Mouse (Mus musculus) testis, adult 2 months (tissue): ENCODE measurements around the gene Stpg4. TPM values are rescaled to one million over a fixed set of nuclear protein-coding genes. Genes with fewer than 3 reads are reported as not detected.

Source experiments
- H3K27ac ChIP-seq: fragments of 200-500 bp; 2 replicates; pipeline ENCODE4 v1.5.1; 2012; ENCODE audit warnings: low read depth, low read length; ENCODE audit not compliant: control insufficient read depth, insufficient read depth
- H3K27me3 ChIP-seq: fragments of 200-500 bp; 2 replicates; pipeline ENCODE4 v1.6.1; 2012; ENCODE audit warnings: mild to moderate bottlenecking, low read length, moderate library complexity; ENCODE audit not compliant: control insufficient read depth, insufficient read depth
- H3K36me3 ChIP-seq: fragments of 200-500 bp; 2 replicates; pipeline ENCODE4 v1.6.1; 2012; ENCODE audit warnings: mild to moderate bottlenecking, low read length; ENCODE audit not compliant: control insufficient read depth, insufficient read depth
- H3K4me1 ChIP-seq: fragments of 200-500 bp; 2 replicates; pipeline ENCODE4 v1.6.1; 2012; ENCODE audit warnings: low read length; ENCODE audit not compliant: control insufficient read depth, insufficient read depth
- H3K4me3 ChIP-seq: fragments of 200-500 bp; 2 replicates; pipeline ENCODE4 v1.5.1; 2012; ENCODE audit warnings: low read depth, mild to moderate bottlenecking, low read length, moderate library complexity, mixed read lengths; ENCODE audit not compliant: control insufficient read depth
- CTCF ChIP-seq: fragments of 200-500 bp; IDR thresholded peaks from 2 replicates; pipeline ENCODE4 v1.5.1; 2012; ENCODE audit warnings: low read depth, mild to moderate bottlenecking, inconsistent platforms, low read length, moderate library complexity; ENCODE audit not compliant: control insufficient read depth, insufficient read depth, insufficient replicate concordance
- POLR2A ChIP-seq: fragments of 200-500 bp; IDR thresholded peaks from 2 replicates; pipeline ENCODE4 v1.6.1; 2012; ENCODE audit warnings: low read depth, mild to moderate bottlenecking, inconsistent platforms, low read length, moderate library complexity; ENCODE audit not compliant: control insufficient read depth
- polyA plus RNA-seq: library from polyadenylated mRNA; depleted of rRNA; stranded (reverse); fragments of >200 nt; gene quantifications from 2 replicates; pipeline ENCODE4 v1.2.3, GENCODE M21; 2012; rRNA removed

The Stpg4 gene
- polyA plus RNA-seq, 1 experiment = 382 TPM

- H3K4me3 ChIP-seq = no peak overlapping the region
- H3K4me1 ChIP-seq = no peaks in the 10 kb centered on the region
- no peak overlapping the region for H3K27ac ChIP-seq
- no peak for TF ChIP-seq CTCF
- TF ChIP-seq POLR2A = no peak
- no peaks in the 10 kb centered on the region for H3K36me3 ChIP-seq
- no peaks in the 10 kb centered on the region for H3K27me3 ChIP-seq
Measured at GRCm38 (mm10) chr17:87350471-87351240, 76.9 kb downstream of the Stpg4 start.

- TF ChIP-seq POLR2A (no peak), CTCF (no peak)
- Histone ChIP-seq H3K27ac (no peak overlapping the region), H3K36me3 (no peaks in the 10 kb centered on the region), H3K27me3 (no peaks in the 10 kb centered on the region), H3K4me3 (no peak overlapping the region), H3K4me1 (no peaks in the 10 kb centered on the region)
Measured at GRCm38 (mm10) chr17:87349575-87349974, 78.0 kb downstream of the Stpg4 start.

- H3K4me1 ChIP-seq = no peaks in the 10 kb centered on the region
- H3K36me3 ChIP-seq = no peaks in the 10 kb centered on the region
- H3K27ac ChIP-seq = no peak overlapping the region
- no peak overlapping the region for H3K4me3 ChIP-seq
- TF ChIP-seq CTCF = no peak
- no peak for TF ChIP-seq POLR2A
- H3K27me3 ChIP-seq = no peaks in the 10 kb centered on the region
Measured at GRCm38 (mm10) chr17:87349069-87349468, 78.5 kb downstream of the Stpg4 start.

GRCm38 (mm10) chr17:87348353-87348752, 79.2 kb downstream of the Stpg4 start:
- no peak overlapping the region for H3K27ac ChIP-seq
- H3K4me1 ChIP-seq = no peaks in the 10 kb centered on the region
- no peak overlapping the region for H3K4me3 ChIP-seq

GRCm38 (mm10) chr17:87345252-87345593, 82.3 kb downstream of the Stpg4 start:
- TF ChIP-seq CTCF (no peak), POLR2A (no peak)
- Histone ChIP-seq H3K36me3 (no peaks in the 10 kb centered on the region), H3K27me3 (no peaks in the 10 kb centered on the region), H3K4me1 (no peaks in the 10 kb centered on the region), H3K27ac (no peak overlapping the region), H3K4me3 (no peak overlapping the region)

More at GRCm38 (mm10) chr17:87348353-87348752, 79.2 kb downstream of the Stpg4 start:
- TF ChIP-seq POLR2A (no peak), CTCF (no peak)
- Histone ChIP-seq H3K27me3 (no peaks in the 10 kb centered on the region), H3K36me3 (no peaks in the 10 kb centered on the region)

GRCm38 (mm10) chr17:87344441-87345251, 82.9 kb downstream of the Stpg4 start:
- H3K27ac ChIP-seq = no peak overlapping the region
- no peaks in the 10 kb centered on the region for H3K4me1 ChIP-seq
- no peaks in the 10 kb centered on the region for H3K36me3 ChIP-seq
- H3K27me3 ChIP-seq = no peaks in the 10 kb centered on the region
- no peak overlapping the region for H3K4me3 ChIP-seq
- TF ChIP-seq POLR2A = no peak
- no peak for TF ChIP-seq CTCF

- no peaks in the 10 kb centered on the region for H3K4me1 ChIP-seq
- no peak overlapping the region for H3K27ac ChIP-seq
- no peak overlapping the region for H3K4me3 ChIP-seq
- TF ChIP-seq CTCF (no peak), POLR2A (no peak)
- H3K36me3 ChIP-seq = no peaks in the 10 kb centered on the region
- no peaks in the 10 kb centered on the region for H3K27me3 ChIP-seq
Measured at GRCm38 (mm10) chr17:87343060-87343703, 84.4 kb downstream of the Stpg4 start.

Other genes with a start within 250 kb of the Stpg4 start
- 34.0 and 40.4 TPM in 2 replicates for gene Mcfd2, start 161.8 kb downstream of the Stpg4 start, polyA plus RNA-seq
- 71.5 and 89.3 TPM in 2 replicates for gene Ttc7, start 144.9 kb downstream of the Stpg4 start, polyA plus RNA-seq
- gene Calm2, start 19.2 kb upstream of the Stpg4 start, polyA plus RNA-seq = 174 and 245 TPM in 2 replicates
- gene Epcam, start 208.2 kb upstream of the Stpg4 start, polyA plus RNA-seq = 17.8 and 20.2 TPM in 2 replicates
- gene Msh2, start 244.6 kb upstream of the Stpg4 start, polyA plus RNA-seq = 3.0 and 4.0 TPM in 2 replicates